Mouse (Mus musculus): ENCODE data around the gene Vmn2r120. TPM values are rescaled to one million over a fixed set of nuclear protein-coding genes. Genes with fewer than 3 reads are reported as not detected.
"Not testable (repeated sequence)": the region's sequence is repeated elsewhere in the genome, so short reads cannot be mapped to it uniquely, and the experiment has no call there.

Gene Vmn2r120
- not detected for total RNA-seq (2021)

- intact Hi-C loops (cut with DNase I): no loop called here
- DNase-seq (ENCODE audit: low spot score in 2 of 2): no peak
Measured at GRCm38 (mm10) chr17:57545405-57545804, at the start of gene Vmn2r120. Gene Vmn2r120, minus strand, starts transcription at chr17:57545505.

- DNase-seq (ENCODE audit: low spot score in 2 of 2); intact Hi-C loops (cut with DNase I): not testable (repeated sequence)
Measured at GRCm38 (mm10) chr17:57587273-57587672, 42.0 kb upstream of the Vmn2r120 start.

- no peak for DNase-seq (ENCODE audit: low spot score in 2 of 2)
- intact Hi-C loops (cut with DNase I): no loop called here
Measured at GRCm38 (mm10) chr17:57574075-57574705, 28.9 kb upstream of the Vmn2r120 start.

Other genes with a start within 250 kb of the Vmn2r120 start
- 1 to 10 TPM; 5.1 to 5.9 TPM for gene Adgre1, start 186.8 kb downstream of the Vmn2r120 start, total RNA-seq (2021)
- not detected for gene Gm21834, start 196.7 kb upstream of the Vmn2r120 start, total RNA-seq (2021)
- gene Cntnap5c, start 224.1 kb upstream of the Vmn2r120 start, total RNA-seq (2021): 1 to 10 TPM; 5.4 to 8.4 TPM